Mouse (Mus musculus) heart, adult 18-20 months (tissue): ENCODE data around the gene Irf2bp2. TPM values are rescaled to one million over a fixed set of nuclear protein-coding genes. Genes with fewer than 3 reads are reported as not detected.

Experiments
- DNase-seq, 2 experiments: peaks; one replicate each; pipeline ENCODE4 v3.0.0; 2021 to 2022; ENCODE audit warnings: mixed read lengths in 1 of 2
- long read RNA-seq, 2 experiments: library from polyadenylated mRNA; stranded (forward); transcript quantifications; one replicate each; pipeline ENCODE4 v2.0.0; 2021
- total RNA-seq, 2 experiments: library from RNA; stranded (reverse); gene quantifications; 2 replicates each; pipeline ENCODE4 v1.2.3; 2021

Irf2bp2 gene
- total RNA-seq, result 100 to 1,000 TPM; 101 to 128 TPM
- long read RNA-seq, experiment 1, full-length matches to known transcripts, result 18 of 25 reads
- long read RNA-seq, experiment 1, partial matches to known transcripts, result 0 of 25 reads
- long read RNA-seq, experiment 1, other reads (novel, unspliced or antisense), result 7 of 25 reads
- long read RNA-seq, experiment 2, full-length matches to known transcripts, result 27 of 42 reads
- long read RNA-seq, experiment 2, partial matches to known transcripts, result 0 of 42 reads
- long read RNA-seq, experiment 2, other reads (novel, unspliced or antisense), result 15 of 42 reads

DNA sequence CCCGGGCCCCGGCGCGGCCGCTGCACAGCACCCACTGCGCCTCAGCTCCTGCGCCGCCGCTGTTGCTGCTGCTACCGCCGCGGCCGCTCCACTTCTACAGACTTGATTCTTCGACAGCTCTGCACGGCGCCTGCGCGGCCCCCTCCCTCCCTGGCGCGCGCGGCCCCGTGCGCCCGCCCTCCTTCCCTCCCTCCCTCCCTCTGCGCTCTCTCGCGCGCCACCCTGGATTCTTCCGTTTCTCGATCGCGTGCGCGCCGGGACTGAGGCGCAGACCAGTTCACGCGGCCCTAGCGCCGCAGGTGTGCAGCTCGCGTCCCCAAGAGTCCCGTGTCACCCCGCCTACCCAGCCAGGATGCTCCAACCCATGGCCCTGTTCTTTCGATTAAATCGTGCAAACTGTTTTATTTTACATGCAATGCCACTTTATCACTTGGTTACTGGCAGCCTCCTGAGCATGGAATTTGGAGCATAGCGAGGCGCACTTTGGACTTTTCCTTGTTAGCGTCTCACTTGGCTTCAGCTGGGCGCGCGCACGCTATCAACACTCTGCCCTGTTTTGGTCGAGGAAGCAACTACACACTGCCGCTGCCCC, at the start of gene Irf2bp2:
TSS of gene Irf2bp2 (minus strand) at position 98 of the 592 bp plus-strand sequence.
- peak; percentile 92 to 94 for DNase-seq

DNA sequence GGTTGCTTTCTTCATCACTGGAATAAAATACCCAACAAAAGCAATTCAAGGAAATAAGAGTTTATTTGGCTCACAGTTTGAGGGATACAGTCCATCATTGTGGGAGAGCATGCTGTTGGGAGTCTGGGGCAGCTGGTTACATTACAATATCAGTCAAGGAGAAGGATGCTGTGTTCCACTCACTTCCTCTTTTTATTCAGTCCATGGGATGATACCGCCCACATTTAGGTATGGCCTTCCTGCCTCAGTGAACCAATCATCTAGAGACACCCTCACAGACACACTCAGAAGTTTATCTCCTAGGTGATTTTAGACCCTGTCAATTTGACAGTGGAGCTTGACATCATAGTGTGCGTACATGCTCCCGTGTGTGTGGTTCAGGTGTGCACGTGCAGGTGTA, 48.9 kb upstream of the Irf2bp2 start:
- DNase-seq, result no peak

DNA sequence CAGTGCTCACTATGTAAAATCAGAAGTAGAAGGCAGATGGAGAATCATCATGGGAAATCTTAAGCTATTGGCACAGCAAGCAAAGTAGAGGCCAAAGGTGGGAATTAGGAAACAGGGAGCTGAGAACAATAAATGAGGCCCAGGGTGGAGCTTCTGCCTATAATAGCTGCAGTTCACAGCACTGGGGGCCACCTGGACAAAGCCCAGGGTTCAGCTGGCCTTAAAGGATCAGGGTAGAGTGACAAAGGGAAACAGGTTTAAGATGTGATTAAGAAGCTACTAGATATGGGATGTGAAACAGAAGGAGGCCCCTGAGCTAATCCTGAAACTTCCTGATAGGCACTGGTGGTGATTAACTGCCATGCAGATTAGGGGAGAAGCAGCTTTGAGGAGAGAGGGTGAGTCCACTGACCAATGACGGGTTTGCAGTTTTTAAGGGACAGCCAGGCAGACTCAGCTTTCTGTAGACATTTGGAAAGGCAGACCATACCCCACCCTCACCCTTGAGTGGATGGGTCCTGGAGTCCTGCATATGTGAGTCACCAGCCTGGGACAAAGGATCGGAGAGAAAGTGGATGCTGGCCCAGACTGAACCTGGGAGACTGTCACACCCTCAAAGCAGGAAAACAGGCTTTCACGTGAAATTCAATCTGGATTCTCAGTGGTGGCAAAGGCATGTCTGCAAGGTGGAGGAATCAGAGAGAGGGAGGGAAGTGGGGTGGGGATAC, 47.9 kb upstream of the Irf2bp2 start:
- no peak for DNase-seq

DNA sequence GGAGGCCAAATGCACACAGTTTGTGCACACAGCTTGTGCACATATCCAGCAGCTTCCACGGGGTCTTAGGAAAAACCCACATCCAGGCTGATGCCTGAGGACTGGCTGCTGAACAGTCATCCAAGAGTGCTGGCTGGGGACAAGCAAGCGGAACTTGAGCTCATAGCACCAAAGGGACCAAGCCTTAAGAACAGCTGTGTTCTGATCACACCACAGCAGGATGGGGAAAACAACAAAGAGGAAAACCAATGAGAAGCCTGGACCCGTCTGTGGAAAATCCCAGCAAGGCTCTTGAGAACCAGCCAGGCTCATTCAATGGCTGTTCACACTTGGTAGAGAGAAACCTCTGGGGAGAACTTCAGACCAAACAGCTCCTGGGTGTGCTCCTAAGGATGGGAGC, 45.4 kb upstream of the Irf2bp2 start:
- peak; percentile 76 to 88 for DNase-seq

DNA sequence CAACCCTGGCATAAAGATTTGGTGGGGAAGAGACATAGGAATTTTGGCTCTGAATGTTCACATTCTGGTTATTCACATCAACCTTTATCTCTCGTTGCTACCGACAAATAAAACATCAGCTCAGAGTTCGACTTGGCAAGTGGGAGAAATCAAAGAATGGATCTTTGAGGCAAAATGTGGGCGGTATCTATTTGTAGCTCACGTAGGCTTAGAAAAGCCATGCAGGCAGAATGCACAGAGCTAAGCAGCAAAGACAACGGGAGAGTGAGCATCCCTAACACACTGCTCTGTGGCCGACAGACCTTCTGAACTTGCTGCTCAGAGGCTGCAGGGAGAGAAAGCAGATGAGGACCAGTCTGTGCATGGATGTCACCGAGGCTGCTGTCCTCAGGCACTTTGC, 44.2 kb upstream of the Irf2bp2 start:
- DNase-seq, result no peak

DNA sequence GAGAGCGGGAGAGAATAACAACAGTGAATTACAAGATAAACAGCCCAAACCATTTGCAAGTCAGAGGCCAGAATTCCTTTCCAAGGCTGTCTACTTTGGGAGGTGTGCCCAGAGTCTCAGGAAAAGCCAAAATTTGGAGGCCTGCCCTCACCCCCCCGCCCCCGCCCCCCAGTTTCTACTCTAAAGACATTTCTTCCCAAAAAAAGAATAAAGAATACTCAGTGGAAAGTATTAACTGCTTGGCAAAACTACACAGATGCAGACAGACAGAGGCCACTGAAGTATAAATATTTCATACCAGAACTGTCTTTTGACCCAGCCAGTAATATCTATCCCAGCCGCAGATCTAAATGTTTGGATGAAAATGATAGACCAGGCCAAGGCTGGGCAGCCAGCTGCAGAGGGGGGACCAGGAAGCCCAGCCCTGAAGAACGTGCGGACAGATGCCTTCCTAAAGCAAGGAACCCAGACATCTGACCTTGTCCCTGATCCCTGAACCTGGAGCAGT, 40.8 kb upstream of the Irf2bp2 start:
- peak; percentile 53 to 61 for DNase-seq

DNA sequence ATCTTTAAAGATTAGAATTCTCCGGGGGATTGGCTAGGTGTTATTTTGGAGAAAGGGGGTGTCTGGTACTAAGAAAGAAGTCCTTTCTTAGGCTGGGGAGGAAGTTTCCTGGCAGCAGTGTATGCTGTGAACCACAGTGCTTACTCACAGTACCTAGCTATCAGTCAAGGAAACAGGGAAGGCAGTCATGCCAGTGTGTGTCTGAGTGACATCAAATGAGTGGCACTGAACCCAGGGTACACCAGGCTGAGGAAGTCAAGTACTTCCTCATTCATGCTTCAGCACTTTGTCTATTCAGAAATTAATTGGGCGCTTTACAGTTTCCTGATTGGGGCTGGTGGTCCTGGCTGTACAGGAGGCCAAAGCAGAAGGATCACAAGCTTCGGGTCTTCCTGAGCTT, 34.8 kb upstream of the Irf2bp2 start:
- peak in 1 of 2 experiments; percentile 34 for DNase-seq

DNA sequence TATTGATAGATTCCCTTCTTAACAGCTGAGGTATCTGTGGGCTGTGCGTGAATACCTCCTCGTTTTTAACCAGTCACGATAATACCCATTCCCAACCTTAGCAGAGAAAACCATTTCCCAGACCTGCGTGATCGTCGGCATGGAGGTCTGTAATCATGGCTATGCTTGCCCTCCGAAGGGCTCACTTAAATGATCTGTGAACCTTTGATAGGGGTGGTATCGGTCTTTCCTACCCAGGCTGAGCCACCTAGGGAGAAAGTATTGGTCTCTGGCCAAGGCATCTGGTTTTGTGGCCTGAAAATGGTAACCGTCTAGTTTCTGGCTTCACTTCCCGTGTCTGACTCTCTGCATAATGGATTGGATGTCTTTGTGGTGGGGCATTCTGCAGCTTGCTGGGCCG, 32.6 kb upstream of the Irf2bp2 start:
- DNase-seq, result no peak

DNA sequence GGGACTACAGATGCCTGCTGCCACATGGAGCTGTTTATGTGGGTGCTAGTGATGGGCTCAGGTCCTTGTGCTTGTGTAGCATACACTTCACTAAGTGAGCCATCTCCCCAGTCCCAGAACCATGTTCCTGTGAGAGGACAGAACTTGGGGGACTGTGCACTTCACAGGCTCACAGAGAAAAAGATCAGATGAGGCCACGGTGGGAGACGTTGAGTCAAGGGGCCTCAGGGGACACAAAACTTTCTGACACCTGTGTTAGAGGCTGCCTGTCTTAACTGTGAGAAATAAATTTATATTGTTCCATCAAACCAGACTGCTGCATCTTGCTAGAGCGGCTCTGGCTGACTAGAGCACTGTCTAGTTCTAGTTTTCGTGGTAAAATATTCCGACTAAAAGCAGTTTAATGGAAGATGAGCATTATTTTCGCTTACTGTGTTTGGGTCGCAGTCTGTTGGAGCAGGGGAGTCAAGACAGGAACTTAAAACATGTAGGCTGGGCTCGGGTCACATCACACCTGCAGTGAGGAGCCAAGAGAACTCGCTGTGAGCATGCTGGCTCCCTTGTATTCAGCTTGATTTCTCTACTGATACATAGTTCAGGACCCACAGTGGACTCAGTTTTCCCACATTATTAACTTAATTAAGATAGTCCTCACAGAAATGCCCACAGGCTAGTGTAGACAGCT, 28.5 kb upstream of the Irf2bp2 start:
- no peak for DNase-seq

DNA sequence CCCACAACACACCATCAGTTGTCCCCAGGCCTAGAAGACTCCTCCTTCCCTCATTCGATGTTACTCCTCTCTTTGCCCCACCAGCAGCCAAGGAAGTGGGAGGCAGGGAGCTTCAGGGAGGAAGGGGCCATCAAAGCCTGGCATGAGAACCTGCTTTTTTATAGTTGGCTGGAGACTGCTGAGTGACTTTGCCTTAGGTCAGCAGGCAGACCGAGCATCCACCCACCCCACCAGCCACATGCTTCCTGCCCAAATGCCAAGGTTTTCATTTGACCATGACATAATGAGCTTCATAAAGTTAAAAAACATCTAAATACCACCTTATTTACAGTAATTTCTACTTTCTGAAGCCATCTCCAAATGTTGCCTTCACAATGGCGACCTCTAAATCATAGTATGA, 26.9 kb upstream of the Irf2bp2 start:
- no peak for DNase-seq

DNA sequence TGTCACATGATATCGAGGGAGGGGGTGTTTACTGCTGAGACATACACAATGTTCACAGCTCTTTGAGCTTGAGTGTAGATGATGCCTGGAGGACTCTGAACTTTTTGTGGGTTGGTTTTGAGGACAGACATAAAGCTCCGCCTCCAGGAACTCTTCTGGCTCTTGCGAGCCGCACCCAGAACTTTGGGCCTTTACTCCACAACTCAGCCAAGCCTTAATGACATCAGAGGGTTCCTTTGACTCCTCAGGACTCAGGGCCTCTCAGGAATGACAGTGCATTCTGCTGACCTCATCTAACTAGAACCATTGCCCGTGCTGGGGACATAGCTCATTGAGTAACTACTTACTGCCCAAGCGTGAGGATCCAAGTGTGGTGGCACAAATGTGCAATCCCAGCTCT, 25.7 kb upstream of the Irf2bp2 start:
- DNase-seq, result no peak

DNA sequence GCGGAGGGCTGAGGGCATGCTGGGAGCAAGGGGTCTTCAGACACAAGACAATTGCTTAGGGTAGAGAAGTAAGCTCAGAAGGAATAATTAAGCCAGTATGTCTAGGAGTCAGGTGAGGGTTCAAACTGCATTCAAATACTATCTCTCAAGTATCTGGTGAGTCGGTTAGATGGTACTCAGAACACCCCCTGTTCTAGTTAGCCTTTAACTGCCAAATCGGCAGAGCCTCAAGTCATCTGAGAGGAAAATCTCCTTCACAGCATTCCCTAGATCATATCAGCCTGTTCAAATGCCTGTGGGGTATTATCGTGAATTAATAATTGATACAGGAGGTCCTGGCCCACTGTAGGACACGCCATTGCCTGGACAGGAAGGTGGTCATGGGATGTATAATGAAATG, 23.9 kb upstream of the Irf2bp2 start:
- no peak for DNase-seq

DNA sequence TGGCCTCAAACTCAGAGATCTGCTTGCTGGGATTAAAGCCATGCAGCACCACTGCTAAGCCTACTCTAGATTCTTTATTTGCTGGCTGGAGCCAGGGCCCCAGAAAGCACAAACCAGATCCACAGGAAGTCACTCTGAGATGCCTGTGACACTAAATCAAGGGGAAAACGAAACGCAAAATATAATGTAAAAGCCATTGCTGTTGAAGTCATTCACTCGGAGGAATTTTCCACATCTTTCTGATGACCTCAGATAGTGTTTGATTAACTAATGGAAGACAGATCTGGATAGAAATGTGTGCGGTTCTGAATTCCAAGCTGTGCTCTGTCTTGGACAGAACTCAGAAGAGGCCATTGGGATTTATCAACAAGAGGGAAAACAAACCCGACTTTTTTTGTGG, 22.9 kb upstream of the Irf2bp2 start:
- DNase-seq, result peak in 1 of 2 experiments; percentile 45

DNA sequence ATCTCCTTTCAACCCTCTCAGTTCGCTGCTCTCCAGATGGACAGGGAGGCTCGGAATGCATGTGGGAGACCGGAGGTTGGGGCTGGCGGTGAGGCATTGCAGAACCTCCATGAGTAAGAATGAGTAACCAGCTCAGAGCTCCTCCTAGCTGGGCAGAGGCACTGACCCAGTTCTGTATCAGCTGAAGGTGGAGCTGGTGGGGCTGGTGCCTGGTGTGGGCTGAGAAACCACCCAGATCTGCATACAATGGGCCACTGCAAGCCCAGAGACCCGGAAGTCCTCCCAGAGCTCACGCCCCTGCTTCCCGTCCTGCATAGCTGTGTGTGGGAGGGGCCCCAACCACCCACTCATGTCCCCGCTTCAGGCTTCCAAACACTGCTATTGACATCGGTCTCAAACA, 22.0 kb upstream of the Irf2bp2 start:
- peak; percentile 78 to 91 for DNase-seq

DNA sequence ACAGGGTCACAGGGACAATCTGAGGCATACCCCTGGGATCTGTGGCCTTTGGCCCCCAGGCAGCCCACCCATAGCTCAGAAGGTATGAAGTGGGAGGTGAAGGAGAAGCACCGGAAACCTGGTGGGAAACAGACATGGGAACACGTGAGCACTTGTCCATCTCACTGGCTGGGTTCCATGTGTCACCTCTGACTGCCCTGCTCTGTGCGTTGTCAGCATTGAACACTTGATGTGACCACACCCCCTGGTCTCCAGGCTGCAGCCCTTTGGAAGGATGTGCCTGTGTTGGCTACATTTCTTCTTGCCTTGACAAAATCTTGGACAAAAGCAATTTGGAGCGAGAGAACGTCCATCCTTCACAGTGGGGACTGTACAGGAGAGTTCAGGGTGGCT, 20.9 kb upstream of the Irf2bp2 start:
- DNase-seq, result peak in 1 of 2 experiments; percentile 37

DNA sequence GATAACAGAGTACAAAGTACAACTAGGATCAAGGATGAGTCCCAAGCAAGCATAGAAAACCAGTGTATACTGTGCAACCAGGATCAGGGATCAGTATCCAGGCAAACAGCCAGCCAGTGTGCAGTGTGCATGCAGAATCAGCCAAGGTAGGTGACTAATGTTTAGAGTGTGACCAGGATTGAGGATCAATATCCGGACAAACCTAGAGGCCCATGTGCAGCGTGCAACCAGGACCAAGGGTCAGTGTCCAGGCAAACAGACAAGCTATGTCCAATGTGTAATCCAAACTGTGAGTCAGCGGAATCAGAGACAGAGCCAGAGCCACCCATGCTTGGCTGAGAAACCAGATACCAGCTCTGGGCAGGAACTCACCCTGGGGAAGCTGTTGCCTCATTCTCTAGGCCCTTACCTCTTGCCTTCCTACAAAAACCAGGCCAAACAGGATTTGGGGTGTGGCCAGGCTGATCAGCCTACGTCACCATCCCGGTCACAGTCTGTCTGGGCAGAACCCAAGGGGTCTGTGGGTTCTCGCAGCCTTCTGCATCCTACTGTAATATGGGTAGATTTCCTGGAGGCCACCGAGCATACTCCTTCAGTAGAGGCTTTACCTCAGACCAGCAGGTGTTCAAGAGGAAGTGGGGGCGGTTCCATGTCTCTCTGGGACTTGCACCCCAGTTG, 20.4 kb upstream of the Irf2bp2 start:
- DNase-seq, result peak; percentile 73 to 84

DNA sequence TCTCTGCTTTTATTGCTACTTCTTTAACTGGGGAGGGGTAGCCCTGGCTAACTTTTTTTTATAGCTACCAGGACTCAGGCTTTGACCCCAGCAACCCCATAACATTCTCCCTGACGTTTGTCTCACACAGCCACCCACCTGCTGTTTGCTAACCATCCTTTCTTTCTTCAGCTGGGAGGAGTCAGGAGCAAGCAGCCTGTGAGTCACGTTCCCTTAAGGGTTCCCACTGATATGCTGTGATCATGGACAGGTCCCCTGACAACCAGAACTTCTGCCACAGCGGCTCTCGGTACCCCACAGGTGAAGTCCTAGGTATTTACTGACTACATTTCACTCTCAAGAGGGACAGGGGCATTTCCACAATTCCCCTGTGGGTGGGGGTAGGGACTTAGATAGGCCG, 19.4 kb upstream of the Irf2bp2 start:
- no peak for DNase-seq

DNA sequence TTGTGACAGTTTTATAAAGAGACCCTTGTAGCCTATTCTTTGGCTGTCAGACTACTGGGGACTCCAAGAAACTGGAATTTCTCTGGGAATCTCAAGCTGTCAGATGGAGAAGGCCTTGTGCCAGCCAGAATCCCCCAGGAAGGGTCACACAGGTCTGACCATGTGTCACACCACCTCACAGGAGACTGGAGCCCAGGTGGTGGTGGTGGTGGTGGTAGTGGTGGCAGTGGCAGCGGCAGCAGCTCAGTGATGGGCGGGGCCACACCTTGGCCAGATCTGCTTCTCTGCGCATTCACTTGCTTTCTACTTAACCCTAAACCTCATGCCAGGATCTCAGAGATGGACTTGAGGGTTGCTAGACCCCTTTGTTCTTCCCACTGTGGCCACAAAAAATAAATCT, 19.0 kb upstream of the Irf2bp2 start:
- DNase-seq, result no peak

DNA sequence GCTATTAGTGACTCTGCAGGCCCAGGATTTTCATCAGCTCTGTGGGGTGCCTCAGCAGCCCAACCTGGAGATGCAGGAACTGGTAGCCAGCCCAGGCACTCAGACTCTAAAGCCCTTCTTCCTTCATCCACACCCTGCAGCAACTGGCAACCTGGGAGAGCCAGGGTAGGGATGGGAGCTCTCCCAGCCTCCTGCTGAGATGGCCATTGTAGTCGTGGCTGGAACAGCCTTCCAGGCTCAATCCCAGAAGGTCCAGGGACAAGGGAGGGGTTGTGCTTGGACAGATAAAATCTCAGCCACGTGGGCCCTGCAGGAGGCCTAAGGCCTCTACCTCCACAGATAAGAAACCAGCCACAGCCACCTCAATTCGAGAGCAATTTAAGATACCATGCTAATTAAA, 16.9 kb upstream of the Irf2bp2 start:
- DNase-seq, result no peak

DNA sequence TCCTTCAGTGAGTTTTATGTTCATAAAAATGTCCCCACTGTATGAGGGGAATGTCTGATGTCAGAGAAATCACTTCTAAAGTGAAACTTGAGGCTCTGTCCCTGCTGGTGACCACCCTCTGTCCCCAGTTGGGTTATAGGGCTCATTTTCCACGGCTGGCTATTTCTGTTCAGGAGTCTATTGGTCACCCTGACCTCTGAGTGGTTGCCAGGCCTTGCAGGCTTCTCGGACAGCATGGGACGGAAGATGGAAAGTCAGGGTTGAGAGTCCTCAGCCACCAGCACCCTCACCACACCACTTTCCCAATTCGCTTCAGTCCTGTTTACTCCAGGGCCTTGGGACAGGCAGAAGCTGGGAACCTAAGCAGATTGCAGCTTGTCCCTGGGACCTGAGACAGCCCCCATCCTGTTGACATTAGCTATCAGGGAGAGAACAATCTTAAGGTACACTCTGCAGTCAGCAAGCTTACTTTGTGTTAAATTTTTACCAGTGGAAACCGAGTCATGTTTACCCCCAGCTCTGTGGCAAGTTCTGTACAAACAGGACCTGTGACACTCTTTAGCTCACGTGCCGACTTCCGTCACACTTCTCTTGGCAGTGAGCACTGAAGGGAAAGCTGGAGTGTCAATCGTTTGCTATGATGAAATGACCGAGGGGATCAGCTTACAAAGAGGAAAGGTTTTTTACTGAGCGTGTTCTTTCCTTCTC, 15.9 kb upstream of the Irf2bp2 start:
- no peak for DNase-seq

DNA sequence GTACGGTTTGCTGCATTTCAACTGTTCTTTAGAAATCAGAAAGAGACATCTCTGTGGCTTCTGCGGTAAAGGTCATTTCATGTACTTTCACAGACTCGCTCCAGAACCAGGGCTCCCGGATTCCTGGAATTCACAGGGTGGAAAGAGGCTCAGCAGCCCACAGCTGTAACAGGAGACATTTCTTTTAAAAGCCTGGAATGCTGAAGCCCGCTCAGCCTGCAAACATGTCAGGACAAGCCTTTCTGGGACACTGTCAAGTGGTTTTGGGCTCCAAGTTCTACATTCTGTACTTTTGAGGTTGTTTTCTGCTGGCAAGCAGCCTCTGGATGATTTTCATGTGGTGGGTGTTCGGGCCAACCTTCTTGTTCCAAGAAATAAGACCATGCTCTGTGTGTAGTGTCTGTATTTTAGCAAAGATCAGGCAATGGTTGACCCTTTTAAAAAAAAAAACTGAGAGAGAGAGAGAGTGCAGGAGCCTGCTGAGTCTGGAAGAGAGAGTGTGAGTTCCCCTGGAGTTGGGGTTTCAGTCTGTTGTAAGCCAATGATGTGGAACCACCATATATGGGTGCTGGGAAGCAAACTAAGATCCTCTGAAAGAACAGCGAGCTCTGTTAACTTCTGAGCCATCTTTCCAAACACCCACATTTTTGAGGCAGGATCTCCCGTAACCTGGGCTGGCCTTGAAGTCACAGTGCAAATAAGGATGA, 9.6 kb upstream of the Irf2bp2 start:
- DNase-seq, result peak; percentile 77 to 80
